In genomic region chr17:7665686-7666085, GRCm38 (mm10) we compare ENCODE assay signal across 22 mouse cellular contexts.
A peak's percentile ranks its signal among the peaks of the same experiment; 100 is the strongest.
DNase-seq lines count a peak whose midpoint lies in the region; ATAC-seq and TF ChIP-seq lines count a peak whose summit lies in the region.
"Had no signal": no experiment of that assay in that cellular context is flagged by ENCODE, and none has a peak within 500 bp of the region (broad histone marks: within the 10 kb centered on the region; RNA-seq: fewer than 3 reads in every experiment).

No protein-coding gene starts in this region.

- no peak for DNase-seq in gastrocnemius, adult 2 months
- no peak for DNase-seq in gastrocnemius, postnatal 36 days
- DNase-seq in retina, postnatal 1 day: peak; percentile 28
- no peak for DNase-seq in retina, embryonic 14.5 days (ENCODE audit: low spot score)
- DNase-seq in embryo, embryonic 9.5 days (ENCODE audit: extremely low spot score): peak; percentile 16
- no peak for DNase-seq in ovary, postnatal 36 days (ENCODE audit: low spot score)
- DNase-seq in layer of hippocampus, adult 9-11 months: no peak
- DNase-seq in liver, embryonic 11.5 days (ENCODE audit: low spot score): no peak
- DNase-seq: adrenal gland, postnatal 10 days; cerebellum, adult 11 months; cerebellum, adult 8-10 months; cerebellum, postnatal 36 days; gastrocnemius, postnatal 25 days; heart, adult 18-20 months; heart, postnatal 36 days had no signal

- no peak for ATAC-seq in liver, embryonic 11.5 days (replicated peaks; ENCODE audit: low FRiP score)
- ATAC-seq: forebrain, embryonic 16.5 days; intestine, postnatal 0 days had no signal

- no peak overlapping the region for H3K4me3 ChIP-seq in gastrocnemius, adult 2 months
- no peak overlapping the region for H3K4me3 ChIP-seq in liver, embryonic 11.5 days (ENCODE audit: low read depth, low read length)
- H3K4me3 ChIP-seq: embryonic facial prominence, embryonic 13.5 days; forebrain, embryonic 12.5 days; heart, embryonic 13.5 days; hindbrain, embryonic 15.5 days had no signal

- H3K4me1 ChIP-seq in liver, embryonic 11.5 days (replicated peaks; ENCODE audit: control insufficient read depth, insufficient read depth, low read length): no peaks in the 10 kb centered on the region
- H3K4me1 ChIP-seq: forebrain, embryonic 12.5 days; hindbrain, embryonic 15.5 days had no signal

- H3K4me2 ChIP-seq in liver, embryonic 11.5 days: no peak overlapping the region
- H3K4me2 ChIP-seq: embryonic facial prominence, embryonic 13.5 days; forebrain, embryonic 12.5 days; heart, embryonic 13.5 days; hindbrain, embryonic 15.5 days had no signal

- intact Hi-C loops in gastrocnemius, adult 2 months (cut with DNase I): no loop called here
- intact Hi-C loops in gastrocnemius, postnatal 36 days (cut with DNase I): no loop called here

- no peak overlapping the region for H3K9ac ChIP-seq in liver, embryonic 11.5 days (ENCODE audit: low read depth, low read length)
- H3K9ac ChIP-seq: embryonic facial prominence, embryonic 13.5 days; forebrain, embryonic 12.5 days; heart, embryonic 13.5 days; hindbrain, embryonic 15.5 days had no signal

- WGBS in liver, embryonic 11.5 days: 45% methylated on average over 3 of the region's 3 CpGs

- no peaks in the 10 kb centered on the region for H3K36me3 ChIP-seq in liver, embryonic 11.5 days (ENCODE audit: control insufficient read depth, insufficient read depth, low read length)
- H3K36me3 ChIP-seq: embryonic facial prominence, embryonic 13.5 days; forebrain, embryonic 12.5 days; heart, embryonic 13.5 days; hindbrain, embryonic 15.5 days had no signal

- H3K9me3 ChIP-seq in liver, embryonic 11.5 days (ENCODE audit: control insufficient read depth, low read length): no peaks in the 10 kb centered on the region
- H3K9me3 ChIP-seq: embryonic facial prominence, embryonic 13.5 days; forebrain, embryonic 12.5 days; heart, embryonic 13.5 days; hindbrain, embryonic 15.5 days had no signal

- peak overlapping the region; percentile 81 for H3K27ac ChIP-seq in gastrocnemius, adult 2 months
- no peak overlapping the region for H3K27ac ChIP-seq in liver, embryonic 11.5 days (ENCODE audit: low read depth, low read length)
- H3K27ac ChIP-seq: embryonic facial prominence, embryonic 13.5 days; forebrain, embryonic 12.5 days; heart, embryonic 13.5 days; hindbrain, embryonic 15.5 days had no signal

- no peaks in the 10 kb centered on the region for H3K27me3 ChIP-seq in liver, embryonic 11.5 days (replicated peaks; ENCODE audit: control insufficient read depth, insufficient read depth, low read length)
- H3K27me3 ChIP-seq: CH12.LX; forebrain, embryonic 12.5 days; heart, embryonic 13.5 days; hindbrain, embryonic 15.5 days had no signal

- no peak for TF ChIP-seq CTCF in gastrocnemius, adult 2 months (IDR thresholded peaks at IDR 0.05)

Comparison
In these comparisons a context has a peak if more than half of its experiments do, and no peak if none do; other contexts are left out.
1. DNase-seq: peak in retina, postnatal 1 day (single experiment) and embryo, embryonic 9.5 days (single experiment); none in gastrocnemius, adult 2 months (single experiment), gastrocnemius, postnatal 36 days (0 of 2), retina, embryonic 14.5 days (single experiment), ovary, postnatal 36 days (single experiment), layer of hippocampus, adult 9-11 months (single experiment) and liver, embryonic 11.5 days (single experiment).